Mouse (Mus musculus) midbrain, embryonic 10.5 days (tissue): ENCODE measurements around the gene Mpz. TPM values are rescaled to one million over a fixed set of nuclear protein-coding genes. Genes with fewer than 3 reads are reported as not detected.

ENCODE experiments used
- polyA plus RNA-seq: library from polyadenylated mRNA; unstranded; fragments of >200 nt; fragmentation: Nextera tagmentation; extraction: Ambion mirVana; gene quantifications from 2 replicates; pipeline ENCODE4 v1.2.1, GENCODE M21; 2016

The Mpz gene
- polyA plus RNA-seq, 1 experiment from 2014 or later: 0.26 TPM

Other genes starting within 250 kb of the Mpz start
- 0.14 TPM in 1 of 2 replicates, not detected in the other for gene Fcrlb, start 237.8 kb upstream of the Mpz start, polyA plus RNA-seq
- gene Fcrla, start 223.1 kb upstream of the Mpz start, polyA plus RNA-seq: not detected in 2 replicates
- 0.40 TPM in 1 of 2 replicates, not detected in the other for gene Fcgr2b, start 174.2 kb upstream of the Mpz start, polyA plus RNA-seq
- gene Fcgr4, start 131.8 kb upstream of the Mpz start, polyA plus RNA-seq: 0.25 TPM in 1 of 2 replicates, not detected in the other
- 5.5 and 7.8 TPM in 2 replicates for gene Fcgr3, start 85.8 kb upstream of the Mpz start, polyA plus RNA-seq
- gene Cfap126, start 36.8 kb upstream of the Mpz start, polyA plus RNA-seq: 2.8 and 2.9 TPM in 2 replicates
- gene Sdhc, start 108 bp upstream of the Mpz start, polyA plus RNA-seq: 301 and 309 TPM in 2 replicates
- gene Pcp4l1, start 45.6 kb downstream of the Mpz start, polyA plus RNA-seq: 26.7 and 35.9 TPM in 2 replicates
- gene Nr1i3, start 63.3 kb downstream of the Mpz start, polyA plus RNA-seq: 0.28 and 0.36 TPM in 2 replicates
- 32.2 and 34.7 TPM in 2 replicates for gene Tomm40l, start 71.8 kb downstream of the Mpz start, polyA plus RNA-seq
- gene Apoa2, start 74.3 kb downstream of the Mpz start, polyA plus RNA-seq: 4.1 and 4.4 TPM in 2 replicates
- 12.7 and 21.1 TPM in 2 replicates for gene Fcer1g, start 83.7 kb downstream of the Mpz start, polyA plus RNA-seq
- gene Adamts4, start 99.7 kb downstream of the Mpz start, polyA plus RNA-seq: 9.9 and 10.9 TPM in 2 replicates
- gene Ndufs2, start 100.7 kb downstream of the Mpz start, polyA plus RNA-seq: 267 and 268 TPM in 2 replicates
- 63.5 and 69.5 TPM in 2 replicates for gene B4galt3, start 119.6 kb downstream of the Mpz start, polyA plus RNA-seq
- 53.0 and 63.9 TPM in 2 replicates for gene Ppox, start 130.5 kb downstream of the Mpz start, polyA plus RNA-seq
- 102 and 109 TPM in 2 replicates for gene Usp21, start 137.3 kb downstream of the Mpz start, polyA plus RNA-seq
- gene Ufc1, start 144.3 kb downstream of the Mpz start, polyA plus RNA-seq: 102 and 108 TPM in 2 replicates
- gene Dedd, start 178.4 kb downstream of the Mpz start, polyA plus RNA-seq: 48.5 and 48.9 TPM in 2 replicates
- gene Nit1, start 194.9 kb downstream of the Mpz start, polyA plus RNA-seq: 39.4 and 43.5 TPM in 2 replicates
- gene Pfdn2, start 195.0 kb downstream of the Mpz start, polyA plus RNA-seq: 146 and 155 TPM in 2 replicates
- 1.8 and 2.3 TPM in 2 replicates for gene Klhdc9, start 210.1 kb downstream of the Mpz start, polyA plus RNA-seq
- 0.60 and 1.2 TPM in 2 replicates for gene Nectin4, start 219.4 kb downstream of the Mpz start, polyA plus RNA-seq
- gene Arhgap30, start 238.2 kb downstream of the Mpz start, polyA plus RNA-seq: 0.69 and 0.87 TPM in 2 replicates